Mouse (Mus musculus) ES-E14 (cell line): ENCODE data around the gene Drg1. TPM values are rescaled to one million over a fixed set of nuclear protein-coding genes. Genes with fewer than 3 reads are reported as not detected.
"Not testable (repeated sequence)": the region's sequence is repeated elsewhere in the genome, so short reads cannot be mapped to it uniquely, and the experiment has no call there.

ENCODE experiments used
- DNase-seq: peaks from one replicate; pipeline ENCODE4 v3.0.0-alpha.2; 2013; ENCODE audit warnings: low read depth, low spot score
- H3K27ac ChIP-seq: 2 replicates; pipeline ENCODE4 v1.5.1; 2012; ENCODE audit warnings: low read depth, mild to moderate bottlenecking, low read length, moderate library complexity, mixed read lengths; ENCODE audit not compliant: poor library complexity, insufficient read depth, severe bottlenecking
- H3K36me3 ChIP-seq: 2 replicates; pipeline ENCODE4 v1.6.1; 2012; ENCODE audit warnings: mild to moderate bottlenecking, low read length, moderate library complexity, mixed read lengths; ENCODE audit not compliant: control insufficient read depth, poor library complexity, insufficient read depth, severe bottlenecking
- H3K4me1 ChIP-seq, 2 experiments: fragments of 150-350 bp in 1 of 2; sonication (generic) in 1 of 2; 2 replicates each; pipeline ENCODE4 v1.6.1; 2012; ENCODE audit warnings: low read length in 2 of 2, mild to moderate bottlenecking in 1 of 2, mixed read lengths in 1 of 2; ENCODE audit not compliant: control insufficient read depth in 2 of 2, insufficient read depth in 2 of 2, poor library complexity in 1 of 2
- H3K4me3 ChIP-seq, 2 experiments: fragments of 150-350 bp in 1 of 2; sonication (generic) in 1 of 2; 2 replicates each; pipeline ENCODE4 v1.5.1; 2012; ENCODE audit warnings: low read length in 2 of 2, low read depth in 1 of 2, mild to moderate bottlenecking in 1 of 2, mixed read lengths in 1 of 2; ENCODE audit not compliant: insufficient read depth in 1 of 2, poor library complexity in 1 of 2, severe bottlenecking in 1 of 2
- H3K9ac ChIP-seq: 2 replicates; pipeline ENCODE4 v1.6.1; 2012; ENCODE audit warnings: low read depth, mild to moderate bottlenecking, low read length, mixed read lengths; ENCODE audit not compliant: poor library complexity, insufficient read depth, severe bottlenecking
- H3K9me3 ChIP-seq: fragments of 150-350 bp; sonication (generic); 2 replicates; pipeline ENCODE4 v1.6.1; 2012; ENCODE audit warnings: low read depth, mild to moderate bottlenecking, low read length; ENCODE audit not compliant: control insufficient read depth, insufficient read depth
- in situ Hi-C, 2 experiments: fragments of 600-800 bp; cut with MboI; formaldehyde crosslinking; loops; one replicate each; pipeline ENCODE4 v1.15.1; 2025; ENCODE audit warnings: low sequenced_read_pairs in 2 of 2, inconsistent platforms in 1 of 2; ENCODE audit not compliant: unreplicated experiment in 2 of 2
- total RNA-seq: library from RNA; depleted of rRNA; stranded (reverse); fragments of 300-350 nt; gene quantifications from 2 replicates; pipeline ENCODE4 v1.2.3, GENCODE M21; 2012; rRNA removed

Drg1 gene
- total RNA-seq, 1 experiment = 180 TPM

- H3K4me3 ChIP-seq, in situ Hi-C loops, DNase-seq, H3K9ac ChIP-seq, H3K36me3 ChIP-seq, H3K27ac ChIP-seq, H3K9me3 ChIP-seq, H3K4me1 ChIP-seq: not testable (repeated sequence)
These were observed 125.2 kb downstream of the Drg1 start for GRCm38 (mm10) chr11:3140967-3141535.

GRCm38 (mm10) chr11:3138323-3138722, 127.9 kb downstream of the Drg1 start:
- H3K4me3 ChIP-seq, H3K36me3 ChIP-seq, in situ Hi-C loops, H3K9ac ChIP-seq, H3K9me3 ChIP-seq, H3K27ac ChIP-seq, H3K4me1 ChIP-seq, DNase-seq: not testable (repeated sequence)

Other genes with a start within 250 kb of the Drg1 start
- 18.5 and 25.5 TPM in 2 replicates for gene Sfi1, start 73.0 kb downstream of the Drg1 start, total RNA-seq
- 41.9 and 42.3 TPM in 2 replicates for gene Eif4enif1, start 64.0 kb downstream of the Drg1 start, total RNA-seq
- gene Patz1, start 22.5 kb upstream of the Drg1 start, total RNA-seq = 61.8 and 63.5 TPM in 2 replicates
- gene Pik3ip1, start 64.0 kb upstream of the Drg1 start, total RNA-seq = 8.5 and 16.1 TPM in 2 replicates
- gene Limk2, start 142.8 kb upstream of the Drg1 start, total RNA-seq = 80.5 and 93.3 TPM in 2 replicates
- 9.3 and 15.5 TPM in 2 replicates for gene Rnf185, start 185.9 kb upstream of the Drg1 start, total RNA-seq
- gene Pla2g3, start 221.9 kb upstream of the Drg1 start, total RNA-seq = 0.16 TPM in 1 of 2 replicates, not detected in the other
- 0.09 TPM in 1 of 2 replicates, not detected in the other for gene Inpp5j, start 238.4 kb upstream of the Drg1 start, total RNA-seq
- gene Selenom, start 248.3 kb upstream of the Drg1 start, total RNA-seq = 43.8 and 50.3 TPM in 2 replicates